Mouse (Mus musculus): ENCODE results near the gene Smyd3. TPM values are rescaled to one million over a fixed set of nuclear protein-coding genes. Genes with fewer than 3 reads are reported as not detected.

Smyd3 gene
- total and polyA plus RNA-seq, 3 experiments, result 3.5 to 19.4 (median 17.1) TPM

- TF ChIP-seq GATA1 (IDR thresholded peaks at IDR 0.05; ENCODE audit: borderline replicate concordance, low read length) (no peak), CTCF (IDR thresholded peaks at IDR 0.05; ENCODE audit: low read depth, low read length) (no peak), TAL1 (conservative IDR thresholded peaks at IDR 0.05; ENCODE audit: low read depth, low read length) (no peak), POLR2AphosphoS5 (IDR thresholded peaks at IDR 0.05; ENCODE audit: insufficient replicate concordance, low read depth, low read length) (no peak), GATA2 (IDR thresholded peaks at IDR 0.05; ENCODE audit: borderline replicate concordance, low read depth, low read length) (no peak)
- DNase-seq (ENCODE audit: low spot score), result no peak
- H3K9me3 ChIP-seq (replicated peaks), result no peaks in the 10 kb centered on the region
Observed at GRCm38 (mm10) chr1:179252611-179253010, 265.2 kb downstream of the Smyd3 start.

GRCm38 (mm10) chr1:179250388-179250787 is 267.5 kb downstream of the Smyd3 start:
- Histone ChIP-seq H3K4me1 (ENCODE audit: insufficient read depth, low read depth, low read length) (no peaks in the 10 kb centered on the region), H3K4me3 (ENCODE audit: low read depth, low read length) (no peak overlapping the region), H3K27me3 (ENCODE audit: insufficient read depth, low read length) (no peaks in the 10 kb centered on the region), H3K36me3 (replicated peaks) (no peaks in the 10 kb centered on the region), H3K9me3 (replicated peaks) (no peaks in the 10 kb centered on the region)
- TF ChIP-seq CTCF (IDR thresholded peaks at IDR 0.05; ENCODE audit: low read depth, low read length) (no peak), GATA2 (IDR thresholded peaks at IDR 0.05; ENCODE audit: borderline replicate concordance, low read depth, low read length) (no peak), POLR2AphosphoS5 (IDR thresholded peaks at IDR 0.05; ENCODE audit: insufficient replicate concordance, low read depth, low read length) (no peak), TAL1 (conservative IDR thresholded peaks at IDR 0.05; ENCODE audit: low read depth, low read length) (no peak), GATA1 (IDR thresholded peaks at IDR 0.05; ENCODE audit: borderline replicate concordance, low read length) (no peak)
- no peak for DNase-seq (ENCODE audit: low spot score)
- ATAC-seq (ENCODE audit: extremely low read depth, insufficient number of reproducible peaks, low FRiP score, poor library complexity, severe bottlenecking), result no peak

More at GRCm38 (mm10) chr1:179252611-179253010, 265.2 kb downstream of the Smyd3 start:
- H3K27me3 ChIP-seq (ENCODE audit: insufficient read depth, low read length), result no peaks in the 10 kb centered on the region
- H3K4me3 ChIP-seq (ENCODE audit: low read depth, low read length), result no peak overlapping the region
- no peaks in the 10 kb centered on the region for H3K4me1 ChIP-seq (ENCODE audit: insufficient read depth, low read depth, low read length)
- H3K36me3 ChIP-seq (replicated peaks), result no peaks in the 10 kb centered on the region
- no peak for ATAC-seq (ENCODE audit: extremely low read depth, insufficient number of reproducible peaks, low FRiP score, poor library complexity, severe bottlenecking)

GRCm38 (mm10) chr1:179243554-179243953 is 274.3 kb downstream of the Smyd3 start:
- TF ChIP-seq CTCF (IDR thresholded peaks at IDR 0.05; ENCODE audit: low read depth, low read length), result no peak
- no peak for TF ChIP-seq POLR2AphosphoS5 (IDR thresholded peaks at IDR 0.05; ENCODE audit: insufficient replicate concordance, low read depth, low read length)
- TF ChIP-seq GATA1 (IDR thresholded peaks at IDR 0.05; ENCODE audit: borderline replicate concordance, low read length), result no peak
- no peak for TF ChIP-seq TAL1 (conservative IDR thresholded peaks at IDR 0.05; ENCODE audit: low read depth, low read length)
- no peak for TF ChIP-seq GATA2 (IDR thresholded peaks at IDR 0.05; ENCODE audit: borderline replicate concordance, low read depth, low read length)
- no peak overlapping the region for H3K4me3 ChIP-seq (ENCODE audit: low read depth, low read length)
- ATAC-seq (ENCODE audit: extremely low read depth, insufficient number of reproducible peaks, low FRiP score, poor library complexity, severe bottlenecking), result no peak
- H3K27me3 ChIP-seq (ENCODE audit: insufficient read depth, low read length), result no peaks in the 10 kb centered on the region
- no peaks in the 10 kb centered on the region for H3K36me3 ChIP-seq (replicated peaks)
- no peaks in the 10 kb centered on the region for H3K4me1 ChIP-seq (ENCODE audit: insufficient read depth, low read depth, low read length)
- no peaks in the 10 kb centered on the region for H3K9me3 ChIP-seq (replicated peaks)
- DNase-seq (ENCODE audit: low spot score), result no peak

- no peak for DNase-seq (ENCODE audit: low spot score)
- Histone ChIP-seq H3K4me1 (ENCODE audit: insufficient read depth, low read depth, low read length) (no peaks in the 10 kb centered on the region), H3K4me3 (ENCODE audit: low read depth, low read length) (no peak overlapping the region), H3K36me3 (replicated peaks) (no peaks in the 10 kb centered on the region), H3K27me3 (ENCODE audit: insufficient read depth, low read length) (no peaks in the 10 kb centered on the region), H3K9me3 (replicated peaks) (no peaks in the 10 kb centered on the region)
- TF ChIP-seq TAL1 (conservative IDR thresholded peaks at IDR 0.05; ENCODE audit: low read depth, low read length) (no peak), CTCF (IDR thresholded peaks at IDR 0.05; ENCODE audit: low read depth, low read length) (no peak), GATA1 (IDR thresholded peaks at IDR 0.05; ENCODE audit: borderline replicate concordance, low read length) (no peak), GATA2 (IDR thresholded peaks at IDR 0.05; ENCODE audit: borderline replicate concordance, low read depth, low read length) (no peak), POLR2AphosphoS5 (IDR thresholded peaks at IDR 0.05; ENCODE audit: insufficient replicate concordance, low read depth, low read length) (no peak)
- no peak for ATAC-seq (ENCODE audit: extremely low read depth, insufficient number of reproducible peaks, low FRiP score, poor library complexity, severe bottlenecking)
Observed at GRCm38 (mm10) chr1:179240663-179241279, 277.1 kb downstream of the Smyd3 start.

- H3K9me3 ChIP-seq (replicated peaks), result no peaks in the 10 kb centered on the region
- no peaks in the 10 kb centered on the region for H3K27me3 ChIP-seq (ENCODE audit: insufficient read depth, low read length)
- TF ChIP-seq CTCF (IDR thresholded peaks at IDR 0.05; ENCODE audit: low read depth, low read length), result no peak
- TF ChIP-seq GATA2 (IDR thresholded peaks at IDR 0.05; ENCODE audit: borderline replicate concordance, low read depth, low read length), result no peak
- TF ChIP-seq POLR2AphosphoS5 (IDR thresholded peaks at IDR 0.05; ENCODE audit: insufficient replicate concordance, low read depth, low read length), result no peak
- TF ChIP-seq TAL1 (conservative IDR thresholded peaks at IDR 0.05; ENCODE audit: low read depth, low read length), result no peak
- TF ChIP-seq GATA1 (IDR thresholded peaks at IDR 0.05; ENCODE audit: borderline replicate concordance, low read length), result no peak
- DNase-seq (ENCODE audit: low spot score), result no peak
- H3K4me1 ChIP-seq (ENCODE audit: insufficient read depth, low read depth, low read length), result no peaks in the 10 kb centered on the region
- H3K36me3 ChIP-seq (replicated peaks), result no peaks in the 10 kb centered on the region
- ATAC-seq (ENCODE audit: extremely low read depth, insufficient number of reproducible peaks, low FRiP score, poor library complexity, severe bottlenecking), result no peak
- no peak overlapping the region for H3K4me3 ChIP-seq (ENCODE audit: low read depth, low read length)
Observed at GRCm38 (mm10) chr1:179238639-179239038, 279.2 kb downstream of the Smyd3 start.

GRCm38 (mm10) chr1:179237989-179238388 is 279.9 kb downstream of the Smyd3 start:
- no peak for TF ChIP-seq CTCF (IDR thresholded peaks at IDR 0.05; ENCODE audit: low read depth, low read length)
- no peak for TF ChIP-seq GATA1 (IDR thresholded peaks at IDR 0.05; ENCODE audit: borderline replicate concordance, low read length)
- TF ChIP-seq TAL1 (conservative IDR thresholded peaks at IDR 0.05; ENCODE audit: low read depth, low read length), result no peak
- no peak for TF ChIP-seq GATA2 (IDR thresholded peaks at IDR 0.05; ENCODE audit: borderline replicate concordance, low read depth, low read length)
- TF ChIP-seq POLR2AphosphoS5 (IDR thresholded peaks at IDR 0.05; ENCODE audit: insufficient replicate concordance, low read depth, low read length), result no peak
- no peak overlapping the region for H3K4me3 ChIP-seq (ENCODE audit: low read depth, low read length)
- no peak for DNase-seq (ENCODE audit: low spot score)
- H3K4me1 ChIP-seq (ENCODE audit: insufficient read depth, low read depth, low read length), result no peaks in the 10 kb centered on the region
- H3K27me3 ChIP-seq (ENCODE audit: insufficient read depth, low read length), result no peaks in the 10 kb centered on the region
- no peaks in the 10 kb centered on the region for H3K9me3 ChIP-seq (replicated peaks)
- no peaks in the 10 kb centered on the region for H3K36me3 ChIP-seq (replicated peaks)
- ATAC-seq (ENCODE audit: extremely low read depth, insufficient number of reproducible peaks, low FRiP score, poor library complexity, severe bottlenecking), result no peak

Measured in G1E (cell line).